Mouse (Mus musculus) cerebellum, postnatal 14 days (tissue): ENCODE measurements at regions not wholly inside any gene's neighbourhood (a gene's known extent, or its start where the extent isn't known, plus 50 kb on each side); places are given as distances from the start of the nearest gene placed in this dataset.

Experiments
- DNase-seq, 2 experiments: peaks; one replicate each; pipeline ENCODE4 v3.0.0; 2021; ENCODE audit warnings: mixed read lengths in 2 of 2

DNA sequence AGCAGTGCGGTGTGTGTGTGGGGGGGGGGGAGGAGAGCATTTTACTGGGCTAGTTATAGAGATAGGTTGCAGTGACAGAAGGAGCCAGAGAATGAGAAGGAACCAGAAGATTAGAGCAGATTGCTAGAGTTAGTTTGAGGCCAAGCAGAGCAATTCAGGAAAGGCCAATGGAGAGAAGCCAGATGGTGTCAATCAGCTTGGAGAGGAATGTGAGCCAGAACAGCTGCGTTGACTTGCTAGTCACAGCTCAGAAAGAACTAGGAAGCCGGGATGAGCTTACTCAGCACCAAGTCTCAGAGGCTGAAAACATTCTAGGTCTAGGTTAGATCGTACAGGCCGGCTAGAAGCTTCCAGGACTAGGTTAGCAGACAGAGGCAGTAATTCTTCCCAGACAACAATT lies 140.6 kb downstream of the Sp3 start:
- no peak for DNase-seq

DNA sequence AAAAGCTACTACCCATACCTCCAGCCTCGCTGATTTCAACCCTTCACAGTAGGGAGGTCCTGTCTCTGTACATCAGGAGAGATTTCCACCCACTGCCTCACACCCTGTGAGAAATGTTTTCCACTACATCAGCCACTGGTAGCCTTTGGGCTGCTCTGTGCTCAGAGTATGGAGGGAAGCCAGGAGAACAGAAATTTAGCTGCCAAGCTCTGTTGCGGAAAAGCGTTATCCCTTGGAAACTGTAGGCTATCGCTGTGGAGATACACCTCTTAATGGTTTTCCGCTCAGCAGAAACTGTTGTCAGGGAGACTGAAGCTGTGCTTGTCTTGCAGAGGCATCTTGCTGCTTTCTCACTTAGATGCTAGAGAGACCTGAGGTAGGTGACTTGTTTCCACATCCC lies 138.9 kb downstream of the Sp3 start:
- peak in 1 of 2 experiments; percentile 25 for DNase-seq

GRCm38 (mm10) chr2:72843610-72844009 lies 136.6 kb downstream of the Sp3 start:
- DNase-seq = no peak

DNA sequence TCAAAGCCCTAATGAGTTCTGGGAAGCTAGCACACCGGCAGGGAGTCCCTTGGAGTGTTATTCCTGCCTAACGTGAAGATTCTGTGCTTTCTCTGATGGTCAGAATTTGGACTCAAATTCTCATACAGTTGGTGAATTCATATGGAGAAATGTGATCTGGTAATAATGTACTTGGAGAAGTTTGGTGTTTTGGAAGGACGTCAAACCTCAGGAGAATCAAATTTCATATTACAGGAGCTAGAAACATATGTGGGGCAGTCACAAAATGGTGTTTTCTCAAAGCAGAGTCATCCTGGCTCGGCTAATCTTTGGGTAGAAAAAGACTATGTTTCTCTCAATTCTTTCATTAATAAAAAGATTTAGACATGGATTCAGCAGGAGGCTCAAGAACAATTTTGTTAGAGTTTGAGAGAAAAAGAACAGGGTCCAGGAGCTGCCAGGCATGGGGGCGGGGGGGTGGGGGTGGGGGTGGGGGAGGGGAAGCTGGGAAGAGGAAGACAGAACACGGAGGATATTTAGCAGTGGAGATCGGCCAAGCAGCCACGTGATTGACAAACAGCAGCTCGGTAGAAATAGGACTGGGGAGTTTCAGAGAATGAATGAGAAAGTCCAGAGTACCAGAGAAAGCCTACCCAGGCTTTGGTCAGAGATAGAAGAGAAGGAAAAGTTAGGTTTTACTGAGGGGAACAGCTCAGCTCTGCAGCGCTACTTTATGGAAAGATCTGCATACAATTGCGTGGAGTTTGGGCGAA lies 130.6 kb downstream of the Sp3 start:
- DNase-seq = no peak

DNA sequence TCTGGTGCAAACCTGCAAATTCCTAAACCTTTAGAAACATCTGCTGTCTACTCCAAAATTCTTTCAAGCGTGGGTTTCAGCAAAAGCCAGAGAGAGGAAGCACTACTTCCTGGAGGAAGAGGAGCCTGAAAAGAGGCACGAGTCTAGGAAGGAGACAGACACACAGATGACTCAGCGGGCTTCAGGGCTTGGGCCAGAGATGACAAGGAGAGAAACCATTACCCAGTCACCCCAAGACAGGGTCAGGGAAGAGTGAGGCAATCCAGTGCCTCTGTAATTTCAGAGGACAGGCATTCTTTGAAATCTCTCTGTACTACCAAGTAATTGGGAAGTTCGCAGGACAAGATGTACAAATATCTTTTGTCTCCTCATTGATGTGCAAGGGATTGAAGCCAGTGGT lies 127.7 kb downstream of the Sp3 start:
- no peak for DNase-seq

DNA sequence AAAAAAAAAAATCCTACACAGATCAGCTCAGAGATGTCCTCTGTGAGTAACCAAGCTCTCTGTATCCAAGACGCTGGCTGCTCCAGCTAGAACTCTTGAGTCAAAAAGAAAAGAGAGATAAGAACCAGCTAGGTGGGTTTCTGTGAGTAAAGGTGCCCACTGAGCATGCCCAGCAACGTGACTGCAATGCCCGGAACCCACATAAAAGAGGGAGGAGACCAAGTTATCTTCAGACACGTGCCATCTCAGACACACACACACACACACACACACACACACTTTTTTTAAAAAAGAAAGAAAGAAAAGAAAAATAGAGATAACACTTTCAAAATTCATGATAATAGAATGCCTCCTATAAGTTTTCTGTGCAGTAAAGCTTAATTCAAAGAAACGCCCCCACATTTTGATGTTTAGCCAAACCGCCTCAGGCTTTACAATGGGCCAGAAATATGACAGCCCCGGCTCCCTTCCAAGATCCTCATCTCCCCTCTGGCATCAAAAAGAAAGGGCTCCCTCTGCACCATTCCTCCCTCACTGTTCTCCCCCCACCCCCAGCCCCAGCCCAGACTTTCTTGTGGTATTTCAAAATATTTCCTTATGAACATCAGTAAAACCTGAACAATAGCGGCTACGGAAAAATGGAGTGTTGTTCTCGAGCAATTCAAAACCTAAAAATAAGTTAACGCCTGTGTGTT lies 124.8 kb downstream of the Sp3 start:
- DNase-seq = peak; percentile 44 to 48

DNA sequence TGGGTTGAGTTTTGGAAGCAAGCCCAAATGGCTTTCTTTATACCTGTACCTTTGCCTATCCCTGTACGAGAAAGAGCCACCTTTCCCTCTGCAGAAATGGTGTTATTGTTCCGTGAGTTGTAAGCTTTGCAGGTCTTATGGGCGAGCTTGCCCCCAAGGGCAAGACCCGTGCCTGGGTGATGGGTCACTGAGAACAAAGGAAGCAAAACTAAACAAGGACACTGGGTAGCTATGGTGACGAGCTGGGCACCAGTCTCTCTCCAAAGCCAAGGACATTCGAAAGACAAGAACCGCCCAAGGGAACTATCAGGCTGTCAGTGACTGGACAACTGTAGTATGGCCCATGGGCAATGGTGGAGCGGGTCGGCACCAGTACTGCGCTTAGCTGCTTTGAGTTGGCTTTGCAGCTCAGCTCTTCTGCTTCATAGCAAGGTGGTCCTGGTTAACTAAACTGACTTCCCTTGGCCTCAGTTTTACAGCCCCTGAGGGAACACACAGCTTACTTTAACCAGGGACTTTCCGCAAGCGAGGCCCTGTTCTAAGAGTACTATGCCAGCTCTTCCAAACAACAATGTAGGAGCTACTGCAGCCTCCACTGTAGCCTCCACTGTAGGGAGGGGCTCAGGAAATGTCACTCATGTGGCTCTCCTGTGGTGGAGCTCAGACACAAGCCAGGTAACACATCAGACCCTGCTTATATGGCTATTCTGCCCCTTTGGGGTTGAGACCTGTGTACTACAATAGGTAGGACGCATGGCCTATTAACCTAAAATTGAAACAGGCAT lies 124.1 kb downstream of the Sp3 start:
- no peak for DNase-seq

- no peak for DNase-seq
These were observed 122.9 kb downstream of the Sp3 start for GRCm38 (mm10) chr2:72857377-72857776.

GRCm38 (mm10) chr2:72865462-72866365 lies 114.5 kb downstream of the Sp3 start:
- no peak for DNase-seq

DNA sequence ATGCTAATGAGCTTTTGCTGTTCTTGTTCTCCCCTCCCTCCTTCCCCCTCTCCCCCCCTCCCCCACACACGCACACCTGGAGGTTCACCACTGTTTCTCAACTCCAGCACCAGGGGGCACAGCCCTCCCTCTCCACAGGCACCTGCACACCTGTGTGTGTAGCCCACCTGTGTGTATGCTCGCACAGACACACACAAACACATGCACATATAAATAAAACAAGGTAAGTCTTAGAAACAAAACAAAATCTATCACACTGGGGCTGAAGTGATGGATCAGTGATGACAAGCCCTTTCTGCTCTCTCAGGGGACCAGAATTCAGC lies 113.9 kb downstream of the Sp3 start:
- DNase-seq = no peak

DNA sequence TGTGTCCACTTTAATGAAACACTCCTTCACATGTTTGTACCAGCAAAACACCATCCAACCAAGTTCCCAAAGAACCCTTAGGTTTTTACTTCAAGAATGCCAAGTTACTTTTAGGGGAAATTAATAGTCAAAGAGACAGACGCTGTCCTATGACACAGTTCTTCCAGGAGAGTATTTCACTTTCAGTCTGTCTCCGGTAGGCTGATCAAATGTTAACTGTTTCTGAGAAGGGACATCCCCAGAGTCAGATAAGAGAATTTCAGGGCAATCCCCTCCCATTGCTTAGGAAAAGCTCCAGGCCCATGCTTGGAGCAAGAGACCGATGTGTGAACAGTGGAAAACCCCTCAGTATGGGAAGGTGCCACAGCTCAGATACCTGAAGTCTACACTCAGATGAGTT lies 112.1 kb downstream of the Sp3 start:
- no peak for DNase-seq

DNA sequence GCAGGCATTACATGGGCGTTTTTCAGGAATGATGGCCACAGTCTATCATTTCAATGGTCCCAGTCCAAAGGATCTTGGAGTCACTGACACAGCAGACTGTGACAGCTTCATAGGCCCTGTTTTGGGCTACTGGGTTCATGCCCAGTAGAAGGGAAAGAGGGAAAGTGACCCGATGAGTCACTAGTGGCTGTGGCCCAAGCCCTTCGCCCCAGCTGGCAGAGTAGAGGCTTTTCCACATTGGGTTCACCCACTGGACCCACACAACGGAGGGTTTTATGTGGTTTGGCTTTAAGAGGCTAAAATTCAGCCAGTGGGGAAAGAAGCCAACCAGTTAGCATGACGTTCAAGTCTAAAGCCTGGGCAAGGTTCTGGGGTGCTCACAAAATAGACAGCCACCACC lies 108.4 kb downstream of the Sp3 start:
- DNase-seq = peak; percentile 26 to 31

DNA sequence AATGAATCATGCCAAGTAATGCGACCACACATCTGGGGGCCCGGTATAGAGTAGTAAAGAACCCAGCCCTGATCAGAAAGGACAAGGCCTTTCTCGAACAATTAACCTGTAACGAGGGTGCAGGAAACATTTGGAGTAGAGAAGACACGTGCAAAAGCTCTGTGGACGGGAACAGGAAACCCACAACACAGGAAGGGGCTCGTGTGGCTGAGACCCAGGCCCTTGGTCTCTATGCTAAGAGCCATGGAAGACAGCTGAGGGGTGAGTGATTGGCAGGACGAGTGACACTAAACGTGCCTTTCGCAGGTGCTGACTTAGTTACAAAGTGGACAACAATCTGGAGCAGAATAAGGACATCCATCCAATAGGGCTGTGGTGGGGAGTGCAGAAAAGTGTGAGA lies 106.3 kb downstream of the Sp3 start:
- DNase-seq = no peak

GRCm38 (mm10) chr2:72874533-72874932 lies 105.7 kb downstream of the Sp3 start:
- no peak for DNase-seq

- DNase-seq = no peak
These were observed 104.6 kb downstream of the Sp3 start for GRCm38 (mm10) chr2:72875677-72876076.

DNA sequence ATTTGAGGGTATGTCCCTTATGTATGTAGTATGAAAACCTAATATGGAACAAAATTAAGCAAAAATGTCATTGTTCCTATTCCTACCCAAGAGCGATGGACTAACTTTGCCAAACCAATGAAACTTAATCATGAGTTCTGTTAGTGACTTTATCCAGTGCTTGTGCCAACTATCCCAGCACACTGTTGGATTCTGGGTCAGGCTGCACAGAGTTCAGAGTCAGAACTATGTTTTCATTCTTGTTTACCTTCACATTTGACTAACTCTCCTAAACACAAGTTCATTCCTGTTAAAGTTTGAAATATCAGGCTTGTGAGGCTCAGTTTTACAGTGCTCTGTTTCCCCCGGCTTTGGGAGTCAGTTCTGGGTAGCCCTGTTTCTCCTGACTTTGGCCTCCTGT lies 100.2 kb downstream of the Sp3 start:
- DNase-seq = no peak

- no peak for DNase-seq
These were observed 98.7 kb downstream of the Sp3 start for GRCm38 (mm10) chr2:72881554-72881953.

DNA sequence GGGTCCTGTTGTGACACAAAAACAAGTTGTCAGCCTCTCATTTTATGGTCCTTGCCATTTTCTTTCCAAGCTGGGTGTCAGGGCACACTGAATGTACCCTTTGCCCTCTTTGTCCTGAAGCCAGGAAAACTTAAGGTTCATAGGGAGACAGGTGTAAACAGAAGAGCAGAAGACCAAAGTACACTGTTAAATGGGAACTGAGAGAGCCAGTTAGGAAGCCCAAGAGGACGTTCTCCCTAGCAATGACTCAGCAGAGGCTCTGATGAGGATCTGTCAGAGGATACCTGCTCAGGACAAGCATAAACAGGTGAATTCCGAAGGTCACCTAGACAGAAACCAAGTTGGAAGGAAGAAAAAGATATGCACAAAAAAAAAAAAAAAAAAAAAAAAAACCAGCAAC lies 94.0 kb downstream of the Sp3 start:
- no peak for DNase-seq
